Mouse (Mus musculus) forebrain, postnatal 0 days (tissue): ENCODE results near the gene Iqcn. TPM values are rescaled to one million over a fixed set of nuclear protein-coding genes. Genes with fewer than 3 reads are reported as not detected.
A peak's percentile ranks its signal among the peaks of the same experiment; 100 is the strongest.

Experiments used
- ATAC-seq: fragments of 200-750 bp; cut with Nextera tagmentation; 2 replicates; pipeline ENCODE4 v1.8.0; 2017; ENCODE audit warnings: mild to moderate bottlenecking, moderate library complexity
- DNase-seq: peaks from one replicate; pipeline ENCODE4 v3.0.0-alpha.2; 2015
- H3K27ac ChIP-seq: fragments of 300-500 bp; sonication (generic); 2 replicates; pipeline ENCODE4 v1.5.1; 2014; ENCODE audit warnings: low read depth, mild to moderate bottlenecking, antibody characterized with exemption, low read length, moderate library complexity, mixed read lengths
- H3K27me3 ChIP-seq: fragments of 300-500 bp; sonication (generic); 2 replicates; pipeline ENCODE4 v1.6.1; 2014; ENCODE audit warnings: mild to moderate bottlenecking, low read length, mixed read lengths; ENCODE audit not compliant: insufficient read depth
- H3K36me3 ChIP-seq: fragments of 300-500 bp; sonication (generic); 2 replicates; pipeline ENCODE4 v1.6.1; 2014; ENCODE audit warnings: mild to moderate bottlenecking, moderate library complexity; ENCODE audit not compliant: insufficient read depth
- H3K4me1 ChIP-seq: fragments of 300-500 bp; sonication (generic); 2 replicates; pipeline ENCODE4 v1.6.1; 2014; ENCODE audit warnings: antibody characterized with exemption; ENCODE audit not compliant: insufficient read depth
- H3K4me2 ChIP-seq: fragments of 300-500 bp; sonication (generic); 2 replicates; pipeline ENCODE4 v1.6.1; 2014; ENCODE audit warnings: low read depth, mild to moderate bottlenecking, moderate library complexity
- H3K4me3 ChIP-seq: fragments of 300-500 bp; sonication (generic); 2 replicates; pipeline ENCODE4 v1.5.1; 2014; ENCODE audit warnings: low read depth, low read length, mixed read lengths
- H3K9ac ChIP-seq: fragments of 300-500 bp; sonication (generic); 2 replicates; pipeline ENCODE4 v1.6.1; 2014; ENCODE audit warnings: mild to moderate bottlenecking
- H3K9me3 ChIP-seq: fragments of 300-500 bp; sonication (generic); 2 replicates; pipeline ENCODE4 v1.6.1; 2016; ENCODE audit warnings: low read length
- CTCF ChIP-seq: sonication (generic); IDR thresholded peaks from 2 replicates; pipeline ENCODE4 v1.5.1; 2016; ENCODE audit warnings: antibody characterized with exemption, control low read depth, low read depth
- WGBS: fragments of 180-500 bp; shearing (Covaris S2); extraction: QIAGEN DNeasy Blood & Tissue Kit; methylation state at CpG from one replicate; pipeline ENCODE4 v1.1.7; 2014; 5-methylcytosine and 5-hydroxymethylcytosine counted together
- polyA plus RNA-seq: library from polyadenylated mRNA; unstranded; fragments of >200 nt; fragmentation: Nextera tagmentation; extraction: Ambion mirVana; gene quantifications from 2 replicates; pipeline ENCODE4 v1.2.1, GENCODE M21; 2015
- total RNA-seq: library from RNA; depleted of rRNA; stranded (reverse); fragments of >200 nt; gene quantifications from 2 replicates; pipeline ENCODE4 v1.2.3, GENCODE M21; 2014

Gene Iqcn
- total and polyA plus RNA-seq, 2 experiments from 2014 or later: 0.08 to 0.33 TPM

DNA sequence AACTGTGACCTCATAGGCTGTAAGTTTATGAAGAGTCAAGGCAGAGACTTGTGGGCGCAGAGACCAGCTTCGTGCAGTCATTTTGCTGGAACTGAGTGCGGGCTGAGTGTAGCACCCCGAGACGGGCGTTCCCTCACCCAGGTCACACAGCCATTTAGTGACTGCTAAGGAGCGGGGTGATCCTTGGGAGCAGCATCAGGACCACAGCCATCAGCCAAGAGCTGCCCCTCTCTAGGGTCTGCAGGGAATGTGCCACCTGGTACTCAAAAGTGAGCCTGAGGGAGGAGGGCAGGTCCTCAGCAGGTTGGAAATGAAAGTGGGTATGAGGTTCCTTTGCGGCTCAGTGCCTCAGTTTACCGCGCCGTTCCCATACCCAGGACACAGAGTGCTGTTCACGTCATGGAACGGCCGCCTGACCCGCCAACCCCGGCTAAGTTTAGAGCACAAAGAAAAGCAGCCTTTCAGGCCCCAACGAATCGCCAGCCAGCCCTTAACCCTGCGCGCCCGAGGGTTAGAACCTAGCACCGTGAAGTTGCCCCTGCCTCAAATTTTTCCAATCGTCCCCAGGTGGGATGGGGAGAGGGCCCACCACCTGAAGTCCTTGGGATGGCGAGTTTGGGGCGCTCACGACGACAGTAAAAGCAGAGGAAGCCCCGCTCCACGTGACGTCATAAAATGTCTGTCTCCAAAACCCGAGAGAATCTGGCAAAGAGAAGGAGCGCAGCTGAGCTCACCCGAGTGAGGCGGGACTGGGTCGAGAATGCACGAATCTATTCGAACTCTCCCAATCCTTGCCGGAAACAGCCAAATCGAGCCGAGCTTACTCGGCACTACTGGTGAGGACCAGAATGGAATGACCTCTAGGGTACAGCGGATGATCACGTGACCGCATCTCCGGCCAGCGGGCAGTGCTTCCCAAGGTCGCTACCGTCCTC lies 40.7 kb downstream of the Iqcn start:
- Histone ChIP-seq H3K4me3 (peak overlapping the region; percentile 35), H3K27ac (no peak overlapping the region), H3K27me3 (peaks cover 31% of the 10 kb centered on the region), H3K4me1 (no peaks in the 10 kb centered on the region; the same call in 1 of the 2 replicates), H3K9me3 (no peaks in the 10 kb centered on the region), H3K4me2 (peak overlapping the region; percentile 56), H3K9ac (peak overlapping the region; percentile 44), H3K36me3 (no peaks in the 10 kb centered on the region)
- ATAC-seq (peak; percentile 80), DNase-seq (peak; percentile 74)
- TF ChIP-seq CTCF: no peak
- 5% methylated on average over 48 of the region's 48 CpGs for WGBS

GRCm38 (mm10) chr8:70744806-70745205 lies 41.5 kb downstream of the Iqcn start:
- no peak for DNase-seq
- Histone ChIP-seq H3K9ac (no peak overlapping the region), H3K27me3 (peaks cover 31% of the 10 kb centered on the region)

GRCm38 (mm10) chr8:70745691-70746220 lies 42.5 kb downstream of the Iqcn start:
- H3K4me2 ChIP-seq: no peak overlapping the region
- no peak for TF ChIP-seq CTCF
- ATAC-seq (no peak), DNase-seq (no peak)
- no peaks in the 10 kb centered on the region; the same call in 1 of the 2 replicates for H3K4me1 ChIP-seq
- H3K9ac ChIP-seq: no peak overlapping the region
- no peaks in the 10 kb centered on the region for H3K9me3 ChIP-seq
- H3K27ac ChIP-seq: no peak overlapping the region
- 68% methylated on average over 19 of the region's 19 CpGs for WGBS
- H3K36me3 ChIP-seq: no peaks in the 10 kb centered on the region
- H3K4me3 ChIP-seq: no peak overlapping the region
- peaks cover 31% of the 10 kb centered on the region for H3K27me3 ChIP-seq

More at GRCm38 (mm10) chr8:70744806-70745205, 41.5 kb downstream of the Iqcn start:
- no peaks in the 10 kb centered on the region for H3K9me3 ChIP-seq
- ATAC-seq: no peak
- no peak overlapping the region for H3K27ac ChIP-seq
- H3K36me3 ChIP-seq: no peaks in the 10 kb centered on the region
- 65% methylated on average over 11 of the region's 11 CpGs for WGBS
- no peak overlapping the region for H3K4me3 ChIP-seq
- TF ChIP-seq CTCF: no peak
- no peak overlapping the region for H3K4me2 ChIP-seq
- H3K4me1 ChIP-seq: no peaks in the 10 kb centered on the region; the same call in 1 of the 2 replicates

- H3K4me3 ChIP-seq: no peak overlapping the region
- DNase-seq (no peak), ATAC-seq (no peak)
- no peaks in the 10 kb centered on the region for H3K9me3 ChIP-seq
- H3K27ac ChIP-seq: no peak overlapping the region
- 75% methylated on average over 9 of the region's 9 CpGs for WGBS
- no peak overlapping the region for H3K9ac ChIP-seq
- H3K4me1 ChIP-seq: no peaks in the 10 kb centered on the region; the same call in 1 of the 2 replicates
- H3K36me3 ChIP-seq: no peaks in the 10 kb centered on the region
- no peak overlapping the region for H3K4me2 ChIP-seq
- peaks cover 25% of the 10 kb centered on the region for H3K27me3 ChIP-seq
- TF ChIP-seq CTCF: no peak
Observed at GRCm38 (mm10) chr8:70746676-70747075, 43.4 kb downstream of the Iqcn start.

- WGBS: 87% methylated on average over 18 of the region's 18 CpGs
- no peaks in the 10 kb centered on the region; the same call in 1 of the 2 replicates for H3K4me1 ChIP-seq
- DNase-seq: no peak
- TF ChIP-seq CTCF: no peak
- peaks cover 25% of the 10 kb centered on the region for H3K27me3 ChIP-seq
- no peaks in the 10 kb centered on the region for H3K9me3 ChIP-seq
- no peak for ATAC-seq
- no peak overlapping the region for H3K9ac ChIP-seq
- no peak overlapping the region for H3K4me3 ChIP-seq
- no peaks in the 10 kb centered on the region for H3K36me3 ChIP-seq
- no peak overlapping the region for H3K27ac ChIP-seq
- H3K4me2 ChIP-seq: no peak overlapping the region
Observed at GRCm38 (mm10) chr8:70747211-70747890, 44.1 kb downstream of the Iqcn start.

DNA sequence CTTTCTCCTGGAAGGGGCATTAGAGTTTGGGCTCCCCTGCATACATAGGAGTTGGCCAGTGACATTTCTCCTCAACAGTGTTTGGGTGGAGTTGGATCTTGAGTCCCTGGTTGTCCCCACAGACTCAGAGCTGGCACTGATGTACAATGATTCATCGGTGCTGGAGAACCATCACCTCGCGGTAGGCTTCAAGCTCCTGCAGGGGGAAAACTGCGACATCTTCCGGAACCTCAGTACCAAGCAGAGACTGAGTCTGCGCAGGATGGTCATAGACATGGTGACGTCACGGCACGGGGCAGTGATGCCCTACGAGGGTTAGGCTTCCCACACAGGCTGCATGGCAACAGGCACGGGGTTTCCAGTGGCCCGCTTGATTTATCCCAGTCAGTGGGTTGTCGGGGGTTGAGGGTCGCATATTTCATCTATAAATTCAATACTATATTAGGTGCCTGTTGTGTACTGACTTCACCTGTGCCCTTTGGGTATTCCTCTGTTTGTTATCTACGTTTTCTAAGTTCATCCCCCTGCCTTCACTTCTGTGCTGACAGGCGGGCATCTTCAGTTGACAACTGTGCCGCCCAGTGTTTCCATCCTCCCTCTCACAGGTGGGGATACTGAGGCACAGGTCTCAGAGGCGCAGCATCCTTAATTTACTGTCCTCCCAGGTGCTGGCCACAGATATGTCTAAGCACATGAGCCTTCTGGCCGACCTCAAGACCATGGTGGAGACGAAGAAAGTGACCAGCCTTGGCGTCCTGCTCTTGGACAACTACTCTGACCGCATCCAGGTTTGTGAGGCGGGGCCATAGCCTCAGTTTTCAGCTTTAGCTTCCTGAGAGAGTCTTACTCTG lies 45.2 kb downstream of the Iqcn start:
- H3K27ac ChIP-seq: no peak overlapping the region
- TF ChIP-seq CTCF: no peak
- H3K36me3 ChIP-seq: no peaks in the 10 kb centered on the region
- DNase-seq: no peak
- no peak overlapping the region for H3K9ac ChIP-seq
- no peaks in the 10 kb centered on the region; the same call in 1 of the 2 replicates for H3K4me1 ChIP-seq
- H3K4me3 ChIP-seq: no peak overlapping the region
- ATAC-seq: no peak
- H3K27me3 ChIP-seq: peaks cover 16% of the 10 kb centered on the region
- no peaks in the 10 kb centered on the region for H3K9me3 ChIP-seq
- 86% methylated on average over 23 of the region's 23 CpGs for WGBS
- no peak overlapping the region for H3K4me2 ChIP-seq
